Comparison of ENCODE assay signal across 28 mouse cellular contexts in the genomic region with DNA sequence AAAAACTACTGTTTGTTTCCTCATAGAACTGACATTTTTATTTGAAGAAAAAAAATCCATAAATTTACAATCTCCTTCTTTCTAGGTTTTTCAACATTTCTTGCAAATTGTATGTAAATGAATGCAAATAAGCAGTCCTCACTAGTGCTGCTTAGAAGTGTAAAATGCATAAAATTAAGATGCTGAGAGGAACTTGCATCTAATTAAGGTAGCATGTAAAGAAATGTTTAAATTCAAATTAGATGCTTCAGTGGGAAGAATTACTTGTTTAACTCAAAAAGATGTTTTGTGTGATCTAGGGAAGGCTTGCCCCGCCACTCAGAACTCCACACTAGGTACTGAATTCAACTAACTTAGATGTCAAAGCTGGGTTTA.
DNase-seq lines count a peak whose midpoint lies in the region; ATAC-seq and TF ChIP-seq lines count a peak whose summit lies in the region.
"Had no signal": no experiment of that assay in that cellular context is flagged by ENCODE, and none has a peak within 500 bp of the region (broad histone marks: within the 10 kb centered on the region; RNA-seq: fewer than 3 reads in every experiment).

No protein-coding gene starts in this region.

- no peaks in the 10 kb centered on the region for H3K27me3 ChIP-seq in forebrain, embryonic 15.5 days
- H3K27me3 ChIP-seq in forebrain, embryonic 13.5 days: no peaks in the 10 kb centered on the region
- H3K27me3 ChIP-seq in midbrain, postnatal 0 days (ENCODE audit: insufficient read depth, low read length): no peaks in the 10 kb centered on the region
- no peaks in the 10 kb centered on the region for H3K27me3 ChIP-seq in midbrain, embryonic 13.5 days
- H3K27me3 ChIP-seq in embryonic facial prominence, embryonic 10.5 days (replicated peaks; ENCODE audit: low read depth, poor library complexity, severe bottlenecking): no peaks in the 10 kb centered on the region
- H3K27me3 ChIP-seq: CH12.LX; embryonic facial prominence, embryonic 12.5 days; embryonic facial prominence, embryonic 15.5 days; heart, embryonic 13.5 days; hindbrain, embryonic 12.5 days; intestine, embryonic 15.5 days; Patski had no signal

- WGBS in forebrain, embryonic 15.5 days: 39% methylated on average over 1 of the region's 1 CpGs
- 45% methylated on average over 1 of the region's 1 CpGs for WGBS in forebrain, embryonic 13.5 days
- WGBS in midbrain, postnatal 0 days: 65% methylated on average over 1 of the region's 1 CpGs
- WGBS in midbrain, embryonic 13.5 days: 48% methylated on average over 1 of the region's 1 CpGs
- WGBS in embryonic facial prominence, embryonic 10.5 days: 94% methylated on average over 1 of the region's 1 CpGs

- H3K36me3 ChIP-seq in forebrain, embryonic 15.5 days: no peaks in the 10 kb centered on the region
- no peaks in the 10 kb centered on the region for H3K36me3 ChIP-seq in forebrain, embryonic 13.5 days (ENCODE audit: poor library complexity, severe bottlenecking)
- no peaks in the 10 kb centered on the region for H3K36me3 ChIP-seq in midbrain, postnatal 0 days (ENCODE audit: insufficient read depth, low read length)
- H3K36me3 ChIP-seq in midbrain, embryonic 13.5 days: no peaks in the 10 kb centered on the region
- no peaks in the 10 kb centered on the region for H3K36me3 ChIP-seq in embryonic facial prominence, embryonic 10.5 days (replicated peaks)
- H3K36me3 ChIP-seq: embryonic facial prominence, embryonic 12.5 days; embryonic facial prominence, embryonic 15.5 days; G1E; heart, embryonic 10.5 days; heart, embryonic 13.5 days; hindbrain, embryonic 12.5 days; intestine, embryonic 15.5 days had no signal

- no peak for DNase-seq in frontal cortex, postnatal 14 days (ENCODE audit: low spot score in 2 of 2)
- no peak for DNase-seq in midbrain, postnatal 0 days (ENCODE audit: low spot score)
- DNase-seq in embryonic facial prominence, embryonic 10.5 days (ENCODE audit: low spot score): no peak
- DNase-seq: adrenal gland, postnatal 10 days; adrenal gland, postnatal 36 days; B cell, adult 2 months; cerebellum, adult 18-20 months; cerebellum, adult 9-10 months; gastrocnemius, postnatal 25 days; heart, adult 18-20 months; heart, postnatal 14 days; heart, postnatal 4 days; kidney, adult 11 months; kidney, adult 8-10 months had no signal

- TF ChIP-seq CTCF in midbrain, postnatal 0 days (IDR thresholded peaks at IDR 0.05): no peak

- no peak for ATAC-seq in forebrain, embryonic 15.5 days (replicated peaks)
- no peak; the same call in 1 of the 2 replicates for ATAC-seq in forebrain, embryonic 13.5 days
- peak; percentile 84 for ATAC-seq in frontal cortex, adult (ENCODE audit: low TSS enrichment)
- no peak for ATAC-seq in midbrain, postnatal 0 days (ENCODE audit: low FRiP score)
- no peak for ATAC-seq in midbrain, embryonic 13.5 days
- ATAC-seq: hindbrain, embryonic 16.5 days; intestine, embryonic 15.5 days; Patski had no signal

- no peak overlapping the region for H3K4me2 ChIP-seq in forebrain, embryonic 15.5 days (replicated peaks)
- no peak overlapping the region for H3K4me2 ChIP-seq in forebrain, embryonic 13.5 days
- no peak overlapping the region for H3K4me2 ChIP-seq in midbrain, postnatal 0 days (ENCODE audit: low read depth, low read length, poor library complexity, severe bottlenecking)
- no peak overlapping the region for H3K4me2 ChIP-seq in midbrain, embryonic 13.5 days (replicated peaks)
- H3K4me2 ChIP-seq: embryonic facial prominence, embryonic 12.5 days; embryonic facial prominence, embryonic 15.5 days; heart, embryonic 13.5 days; hindbrain, embryonic 12.5 days; intestine, embryonic 15.5 days had no signal

- H3K9me3 ChIP-seq in forebrain, embryonic 15.5 days: no peaks in the 10 kb centered on the region
- H3K9me3 ChIP-seq in forebrain, embryonic 13.5 days (replicated peaks): no peaks in the 10 kb centered on the region
- H3K9me3 ChIP-seq in midbrain, postnatal 0 days (ENCODE audit: low read length): no peaks in the 10 kb centered on the region
- no peaks in the 10 kb centered on the region for H3K9me3 ChIP-seq in midbrain, embryonic 13.5 days
- no peaks in the 10 kb centered on the region for H3K9me3 ChIP-seq in embryonic facial prominence, embryonic 10.5 days
- H3K9me3 ChIP-seq: embryonic facial prominence, embryonic 12.5 days; embryonic facial prominence, embryonic 15.5 days; heart, embryonic 10.5 days; heart, embryonic 13.5 days; hindbrain, embryonic 12.5 days; intestine, embryonic 15.5 days had no signal

- H3K4me3 ChIP-seq in forebrain, embryonic 15.5 days: no peak overlapping the region
- H3K4me3 ChIP-seq in forebrain, embryonic 13.5 days: no peak overlapping the region
- H3K4me3 ChIP-seq in midbrain, postnatal 0 days (ENCODE audit: low read depth, low read length): no peak overlapping the region
- H3K4me3 ChIP-seq in midbrain, embryonic 13.5 days (replicated peaks): no peak overlapping the region
- no peak overlapping the region for H3K4me3 ChIP-seq in embryonic facial prominence, embryonic 10.5 days
- H3K4me3 ChIP-seq: embryonic facial prominence, embryonic 12.5 days; heart, embryonic 10.5 days; heart, embryonic 13.5 days; hindbrain, embryonic 12.5 days; intestine, embryonic 15.5 days had no signal

- peaks cover 24% of the 10 kb centered on the region for H3K4me1 ChIP-seq in forebrain, embryonic 15.5 days
- H3K4me1 ChIP-seq in forebrain, embryonic 13.5 days: peaks cover 26% of the 10 kb centered on the region
- peaks cover 2% of the 10 kb centered on the region; the same call in 1 of the 2 replicates for H3K4me1 ChIP-seq in midbrain, postnatal 0 days (ENCODE audit: insufficient read depth, low read length)
- H3K4me1 ChIP-seq in midbrain, embryonic 13.5 days (replicated peaks): peaks cover 21% of the 10 kb centered on the region
- H3K4me1 ChIP-seq in embryonic facial prominence, embryonic 10.5 days: 0 out of 2 replicates have a peak, but pooled peaks cover 8% of the 10 kb centered on the region
- H3K4me1 ChIP-seq: intestine, embryonic 15.5 days had no signal

- no peak overlapping the region for H3K9ac ChIP-seq in forebrain, embryonic 15.5 days (replicated peaks)
- no peak overlapping the region for H3K9ac ChIP-seq in forebrain, embryonic 13.5 days
- no peak overlapping the region for H3K9ac ChIP-seq in midbrain, postnatal 0 days (replicated peaks; ENCODE audit: low read length, poor library complexity, severe bottlenecking)
- H3K9ac ChIP-seq in midbrain, embryonic 13.5 days (replicated peaks): no peak overlapping the region
- H3K9ac ChIP-seq: embryonic facial prominence, embryonic 12.5 days; embryonic facial prominence, embryonic 15.5 days; heart, embryonic 13.5 days; hindbrain, embryonic 12.5 days; intestine, embryonic 15.5 days had no signal

- H3K27ac ChIP-seq in forebrain, embryonic 15.5 days (replicated peaks): peak overlapping the region; percentile 82
- H3K27ac ChIP-seq in forebrain, embryonic 13.5 days: no peak overlapping the region
- H3K27ac ChIP-seq in midbrain, postnatal 0 days (ENCODE audit: low read depth, low read length): 0 out of 2 replicates have a peak overlapping the region, but pooled peaks have one; percentile 28
- H3K27ac ChIP-seq in midbrain, embryonic 13.5 days: no peak overlapping the region
- H3K27ac ChIP-seq in embryonic facial prominence, embryonic 10.5 days (replicated peaks): no peak overlapping the region
- H3K27ac ChIP-seq: embryonic facial prominence, embryonic 12.5 days; heart, embryonic 10.5 days; heart, embryonic 13.5 days; intestine, embryonic 15.5 days had no signal

Comparison
In these comparisons a context has a peak if more than half of its experiments do, and no peak if none do; other contexts are left out.
1. H3K27ac ChIP-seq: peak in forebrain, embryonic 15.5 days (single experiment) and midbrain, postnatal 0 days (single experiment); none in forebrain, embryonic 13.5 days (single experiment), midbrain, embryonic 13.5 days (single experiment) and embryonic facial prominence, embryonic 10.5 days (single experiment).